Mouse (Mus musculus): ENCODE data around the gene Icam2. TPM values are rescaled to one million over a fixed set of nuclear protein-coding genes. Genes with fewer than 3 reads are reported as not detected.
"Not testable (repeated sequence)": the region's sequence is repeated elsewhere in the genome, so short reads cannot be mapped to it uniquely, and the experiment has no call there.

Gene Icam2
- polyA plus RNA-seq, 1 experiment from 2014 or later: 41.6 TPM

- Histone ChIP-seq H3K27ac (ENCODE audit: low read depth) (no peak overlapping the region), H3K9ac (ENCODE audit: low read length) (no peak overlapping the region), H3K9me3 (ENCODE audit: control insufficient read depth, low read length) (no peaks in the 10 kb centered on the region), H3K36me3 (ENCODE audit: control insufficient read depth, insufficient read depth, low read length) (peaks cover 32% of the 10 kb centered on the region), H3K4me3 (ENCODE audit: low read depth, low read length) (no peak overlapping the region), H3K4me1 (replicated peaks; ENCODE audit: control insufficient read depth, insufficient read depth, low read length) (no peaks in the 10 kb centered on the region), H3K4me2 (ENCODE audit: low read length) (no peak overlapping the region), H3K27me3 (replicated peaks; ENCODE audit: control insufficient read depth, insufficient read depth, low read length) (no peaks in the 10 kb centered on the region)
- no peak for DNase-seq (ENCODE audit: low spot score)
- ATAC-seq (replicated peaks; ENCODE audit: low FRiP score, low TSS enrichment, low read depth): no peak
- 93% methylated on average over 8 of the region's 8 CpGs for WGBS
These were observed 10.6 kb upstream of the Icam2 start for GRCm38 (mm10) chr11:106398481-106398880.

GRCm38 (mm10) chr11:106397656-106398055 lies 9.8 kb upstream of the Icam2 start:
- Histone ChIP-seq H3K9ac (ENCODE audit: low read length) (no peak overlapping the region), H3K4me2 (ENCODE audit: low read length) (no peak overlapping the region), H3K36me3 (ENCODE audit: control insufficient read depth, insufficient read depth, low read length) (peaks cover 28% of the 10 kb centered on the region), H3K4me1 (replicated peaks; ENCODE audit: control insufficient read depth, insufficient read depth, low read length) (no peaks in the 10 kb centered on the region), H3K9me3 (ENCODE audit: control insufficient read depth, low read length) (no peaks in the 10 kb centered on the region), H3K27me3 (replicated peaks; ENCODE audit: control insufficient read depth, insufficient read depth, low read length) (no peaks in the 10 kb centered on the region), H3K27ac (ENCODE audit: low read depth) (no peak overlapping the region), H3K4me3 (ENCODE audit: low read depth, low read length) (no peak overlapping the region)
- DNase-seq (ENCODE audit: low spot score) (no peak), ATAC-seq (replicated peaks; ENCODE audit: low FRiP score, low TSS enrichment, low read depth) (no peak)
- 90% methylated on average over 3 of the region's 3 CpGs for WGBS

- DNase-seq (ENCODE audit: low spot score); H3K4me1 ChIP-seq (replicated peaks; ENCODE audit: control insufficient read depth, insufficient read depth, low read length); H3K9me3 ChIP-seq (ENCODE audit: control insufficient read depth, low read length); H3K9ac ChIP-seq (ENCODE audit: low read length); H3K4me2 ChIP-seq (ENCODE audit: low read length); H3K4me3 ChIP-seq (ENCODE audit: low read depth, low read length); ATAC-seq (replicated peaks; ENCODE audit: low FRiP score, low TSS enrichment, low read depth); H3K27ac ChIP-seq (ENCODE audit: low read depth); H3K36me3 ChIP-seq (ENCODE audit: control insufficient read depth, insufficient read depth, low read length); H3K27me3 ChIP-seq (replicated peaks; ENCODE audit: control insufficient read depth, insufficient read depth, low read length): not testable (repeated sequence)
- 75% methylated on average over 2 of the region's 2 CpGs for WGBS
These were observed 6.2 kb upstream of the Icam2 start for GRCm38 (mm10) chr11:106394055-106394454.

- Histone ChIP-seq H3K27ac (ENCODE audit: low read depth) (no peak overlapping the region), H3K9me3 (ENCODE audit: control insufficient read depth, low read length) (no peaks in the 10 kb centered on the region), H3K4me2 (ENCODE audit: low read length) (no peak overlapping the region), H3K4me3 (ENCODE audit: low read depth, low read length) (no peak overlapping the region), H3K36me3 (ENCODE audit: control insufficient read depth, insufficient read depth, low read length) (peaks cover 3% of the 10 kb centered on the region), H3K27me3 (replicated peaks; ENCODE audit: control insufficient read depth, insufficient read depth, low read length) (no peaks in the 10 kb centered on the region), H3K4me1 (replicated peaks; ENCODE audit: control insufficient read depth, insufficient read depth, low read length) (peaks cover 9% of the 10 kb centered on the region; the same call in 1 of the 2 replicates), H3K9ac (ENCODE audit: low read length) (no peak overlapping the region)
- WGBS: 59% methylated on average over 4 of the region's 4 CpGs
- ATAC-seq (replicated peaks; ENCODE audit: low FRiP score, low TSS enrichment, low read depth) (no peak), DNase-seq (ENCODE audit: low spot score) (no peak)
These were observed 5.4 kb upstream of the Icam2 start for GRCm38 (mm10) chr11:106393331-106393616.

- H3K9ac ChIP-seq (ENCODE audit: low read length): no peak overlapping the region
- no peak for ATAC-seq (replicated peaks; ENCODE audit: low FRiP score, low TSS enrichment, low read depth)
- WGBS: 61% methylated on average over 7 of the region's 7 CpGs
These were observed 4.9 kb upstream of the Icam2 start for GRCm38 (mm10) chr11:106392597-106393330.

GRCm38 (mm10) chr11:106391546-106392188 lies 3.8 kb upstream of the Icam2 start:
- Histone ChIP-seq H3K27ac (ENCODE audit: low read depth) (no peak overlapping the region), H3K9ac (ENCODE audit: low read length) (no peak overlapping the region), H3K27me3 (replicated peaks; ENCODE audit: control insufficient read depth, insufficient read depth, low read length) (no peaks in the 10 kb centered on the region), H3K4me3 (ENCODE audit: low read depth, low read length) (no peak overlapping the region), H3K4me1 (replicated peaks; ENCODE audit: control insufficient read depth, insufficient read depth, low read length) (peaks cover 9% of the 10 kb centered on the region; the same call in 1 of the 2 replicates), H3K9me3 (ENCODE audit: control insufficient read depth, low read length) (no peaks in the 10 kb centered on the region), H3K4me2 (ENCODE audit: low read length) (no peak overlapping the region), H3K36me3 (ENCODE audit: control insufficient read depth, insufficient read depth, low read length) (no peaks in the 10 kb centered on the region)
- WGBS: 33% methylated on average over 6 of the region's 6 CpGs
- peak; percentile 82 for DNase-seq (ENCODE audit: low spot score)
- peak; percentile 50 for ATAC-seq (replicated peaks; ENCODE audit: low FRiP score, low TSS enrichment, low read depth)

More at GRCm38 (mm10) chr11:106392597-106393330, 4.9 kb upstream of the Icam2 start:
- Histone ChIP-seq H3K27ac (ENCODE audit: low read depth) (no peak overlapping the region), H3K4me3 (ENCODE audit: low read depth, low read length) (no peak overlapping the region), H3K9me3 (ENCODE audit: control insufficient read depth, low read length) (no peaks in the 10 kb centered on the region), H3K4me1 (replicated peaks; ENCODE audit: control insufficient read depth, insufficient read depth, low read length) (peaks cover 9% of the 10 kb centered on the region; the same call in 1 of the 2 replicates), H3K36me3 (ENCODE audit: control insufficient read depth, insufficient read depth, low read length) (no peaks in the 10 kb centered on the region), H3K4me2 (ENCODE audit: low read length) (no peak overlapping the region), H3K27me3 (replicated peaks; ENCODE audit: control insufficient read depth, insufficient read depth, low read length) (no peaks in the 10 kb centered on the region)
- DNase-seq (ENCODE audit: low spot score): no peak

- DNase-seq (ENCODE audit: low spot score): no peak
- H3K4me1 ChIP-seq (replicated peaks; ENCODE audit: control insufficient read depth, insufficient read depth, low read length): peaks cover 9% of the 10 kb centered on the region; the same call in 1 of the 2 replicates
- no peaks in the 10 kb centered on the region for H3K36me3 ChIP-seq (ENCODE audit: control insufficient read depth, insufficient read depth, low read length)
- no peak overlapping the region for H3K4me3 ChIP-seq (ENCODE audit: low read depth, low read length)
- H3K9me3 ChIP-seq (ENCODE audit: control insufficient read depth, low read length): no peaks in the 10 kb centered on the region
- 43% methylated on average over 3 of the region's 3 CpGs for WGBS
- no peak overlapping the region for H3K9ac ChIP-seq (ENCODE audit: low read length)
- ATAC-seq (replicated peaks; ENCODE audit: low FRiP score, low TSS enrichment, low read depth): no peak
- H3K27me3 ChIP-seq (replicated peaks; ENCODE audit: control insufficient read depth, insufficient read depth, low read length): no peaks in the 10 kb centered on the region
- H3K27ac ChIP-seq (ENCODE audit: low read depth): no peak overlapping the region
- H3K4me2 ChIP-seq (ENCODE audit: low read length): no peak overlapping the region
These were observed 2.9 kb upstream of the Icam2 start for GRCm38 (mm10) chr11:106390757-106391156.

GRCm38 (mm10) chr11:106389611-106390010 lies 1.7 kb upstream of the Icam2 start:
- Histone ChIP-seq H3K27ac (ENCODE audit: low read depth) (no peak overlapping the region), H3K4me3 (ENCODE audit: low read depth, low read length) (no peak overlapping the region), H3K4me2 (ENCODE audit: low read length) (no peak overlapping the region), H3K36me3 (ENCODE audit: control insufficient read depth, insufficient read depth, low read length) (no peaks in the 10 kb centered on the region), H3K9me3 (ENCODE audit: control insufficient read depth, low read length) (no peaks in the 10 kb centered on the region), H3K27me3 (replicated peaks; ENCODE audit: control insufficient read depth, insufficient read depth, low read length) (no peaks in the 10 kb centered on the region), H3K9ac (ENCODE audit: low read length) (no peak overlapping the region), H3K4me1 (replicated peaks; ENCODE audit: control insufficient read depth, insufficient read depth, low read length) (peaks cover 9% of the 10 kb centered on the region; the same call in 1 of the 2 replicates)
- DNase-seq (ENCODE audit: low spot score): no peak
- 18% methylated on average over 3 of the region's 3 CpGs for WGBS
- no peak for ATAC-seq (replicated peaks; ENCODE audit: low FRiP score, low TSS enrichment, low read depth)

GRCm38 (mm10) chr11:106387020-106387419 lies 855 bp downstream of the Icam2 start:
- 74% methylated on average over 6 of the region's 6 CpGs for WGBS
- Histone ChIP-seq H3K4me2 (ENCODE audit: low read length) (no peak overlapping the region), H3K4me1 (replicated peaks; ENCODE audit: control insufficient read depth, insufficient read depth, low read length) (peaks cover 9% of the 10 kb centered on the region; the same call in 1 of the 2 replicates), H3K27ac (ENCODE audit: low read depth) (no peak overlapping the region), H3K27me3 (replicated peaks; ENCODE audit: control insufficient read depth, insufficient read depth, low read length) (no peaks in the 10 kb centered on the region), H3K9me3 (ENCODE audit: control insufficient read depth, low read length) (no peaks in the 10 kb centered on the region), H3K9ac (ENCODE audit: low read length) (no peak overlapping the region), H3K4me3 (ENCODE audit: low read depth, low read length) (no peak overlapping the region), H3K36me3 (ENCODE audit: control insufficient read depth, insufficient read depth, low read length) (no peaks in the 10 kb centered on the region)
- DNase-seq (ENCODE audit: low spot score) (no peak), ATAC-seq (replicated peaks; ENCODE audit: low FRiP score, low TSS enrichment, low read depth) (no peak)
